Mouse (Mus musculus) embryo, embryonic 11.5 days (tissue): Measurements from ENCODE around the gene Lcn5.

Experiments used
- DNase-seq: peaks from one replicate; pipeline ENCODE4 v3.0.0-alpha.2; 2012; ENCODE audit warnings: low read depth, low spot score

Lcn5 gene

DNA sequence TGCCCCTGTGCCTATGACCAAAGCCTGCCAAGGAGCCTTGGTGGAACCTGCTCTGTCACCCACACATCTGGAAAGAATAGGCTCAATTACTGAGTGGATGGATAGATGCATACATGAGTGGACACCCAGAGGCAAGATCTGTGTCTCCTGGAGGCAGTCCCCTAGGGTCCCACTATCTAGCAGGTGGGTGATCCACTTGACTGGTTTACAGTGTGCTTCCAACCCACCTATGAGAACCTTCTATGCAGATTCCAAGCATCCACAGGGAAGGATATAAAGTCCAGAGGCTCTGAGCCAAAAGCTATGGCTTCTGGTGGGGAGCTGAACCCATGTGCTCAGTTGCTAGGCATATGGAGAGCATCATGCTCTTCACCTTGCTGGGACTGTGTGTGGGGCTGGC is at the start of gene Lcn5:
TSS of gene Lcn5 (plus strand) at position 301 of the 400 bp plus-strand sequence.
- no peak for DNase-seq

DNA sequence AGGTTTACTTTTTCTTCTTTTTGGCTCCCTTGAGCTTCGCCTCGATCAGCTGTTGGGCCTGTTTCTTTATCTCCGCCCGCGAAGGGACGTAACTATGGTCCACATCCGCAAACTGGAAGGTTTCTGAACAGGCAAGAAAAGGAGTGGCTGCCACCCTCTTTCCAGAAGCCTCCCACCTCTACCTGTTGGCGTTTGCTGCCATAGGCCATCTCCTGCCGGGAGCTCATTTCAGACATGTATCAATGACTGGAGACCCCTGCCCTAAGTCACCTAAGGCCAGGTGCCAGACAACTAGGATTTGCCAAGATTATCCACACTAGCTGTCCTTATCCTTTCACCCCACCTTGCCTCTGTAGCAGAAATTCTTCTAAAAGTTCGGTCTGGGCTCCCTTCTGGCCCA is 49.1 kb upstream of the Lcn5 start:
- DNase-seq: no peak

DNA sequence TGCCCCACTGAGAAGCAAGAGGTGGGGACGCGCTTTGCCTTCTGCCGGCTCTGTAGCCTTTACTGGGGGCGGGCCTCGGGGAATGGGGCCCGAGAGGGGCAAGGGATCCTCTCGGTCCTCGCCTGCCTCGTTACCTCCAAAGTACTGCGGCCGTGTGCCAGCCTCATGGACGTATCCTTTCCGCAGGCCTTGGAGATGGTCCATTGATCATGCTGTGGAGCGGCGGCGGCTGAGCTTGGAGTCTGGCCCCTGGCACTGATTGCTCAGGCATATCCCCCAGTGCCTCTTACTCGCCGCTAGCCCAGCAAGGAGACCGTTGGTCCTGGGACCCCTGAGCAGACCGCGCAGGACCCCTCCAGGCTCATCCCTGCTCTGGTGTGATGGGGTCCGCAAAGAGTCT is 41.4 kb upstream of the Lcn5 start:
- DNase-seq: no peak

DNA sequence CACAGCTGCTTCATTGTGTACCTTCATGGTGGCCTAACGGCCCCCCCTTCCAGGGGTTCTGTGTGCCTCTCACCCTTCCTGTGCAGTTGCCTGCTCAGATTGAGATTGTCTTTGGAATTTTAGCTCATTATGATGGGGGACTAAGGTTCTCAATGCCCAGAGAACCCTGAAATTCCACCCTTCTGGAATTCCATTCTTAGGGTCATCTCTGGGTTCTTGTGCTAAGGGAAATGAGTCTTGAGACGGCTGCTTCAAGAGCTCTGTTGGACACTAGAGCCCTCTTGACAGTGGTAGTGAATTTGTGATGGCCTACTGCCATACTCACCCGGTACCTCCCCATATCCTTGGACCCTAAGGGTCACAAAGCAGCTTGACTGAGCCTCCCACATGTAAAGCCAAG is 40.2 kb upstream of the Lcn5 start, which contains the start of gene Ccdc183:
TSS of gene Ccdc183 (minus strand) at position 101 of the 400 bp plus-strand sequence.
- DNase-seq: no peak

DNA sequence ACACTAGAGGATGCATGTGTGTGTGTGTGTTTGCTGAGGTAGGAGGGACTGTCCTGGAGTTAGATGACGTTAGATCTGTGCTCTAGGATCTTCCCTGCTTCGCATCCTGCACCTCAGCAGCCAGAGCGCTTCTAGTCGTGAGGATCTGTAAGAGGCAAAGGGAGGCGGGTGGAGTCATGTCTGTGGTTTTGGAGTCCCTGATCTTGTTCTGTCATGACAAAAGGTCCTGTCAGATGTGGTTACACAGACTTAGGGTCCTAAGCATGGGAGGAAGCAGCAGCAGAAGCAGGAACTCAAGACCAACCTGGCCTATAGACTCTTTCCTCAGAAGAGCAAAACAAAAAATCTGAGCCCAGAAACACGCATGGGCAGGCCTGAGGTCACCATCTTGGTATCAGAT is 37.4 kb upstream of the Lcn5 start:
- no peak for DNase-seq

DNA sequence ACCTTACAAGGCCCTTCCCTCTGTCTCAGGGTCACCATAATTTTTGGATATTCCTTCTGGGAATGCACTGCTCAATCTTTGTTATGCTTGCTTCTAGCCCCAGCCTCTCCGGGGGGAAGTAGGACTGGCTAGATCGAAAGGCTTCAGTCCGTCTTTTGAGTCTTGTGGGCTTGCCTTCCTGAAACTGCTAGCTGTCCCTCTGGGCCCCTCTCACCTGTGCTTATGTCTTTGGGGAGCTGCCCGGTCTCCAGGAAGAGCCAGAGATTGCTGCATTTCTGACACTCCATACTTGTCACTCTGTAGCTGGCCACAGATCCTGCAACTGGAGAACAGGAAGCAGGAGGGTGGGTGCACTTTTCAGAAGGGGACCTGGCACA is 36.9 kb upstream of the Lcn5 start:
- no peak for DNase-seq

DNA sequence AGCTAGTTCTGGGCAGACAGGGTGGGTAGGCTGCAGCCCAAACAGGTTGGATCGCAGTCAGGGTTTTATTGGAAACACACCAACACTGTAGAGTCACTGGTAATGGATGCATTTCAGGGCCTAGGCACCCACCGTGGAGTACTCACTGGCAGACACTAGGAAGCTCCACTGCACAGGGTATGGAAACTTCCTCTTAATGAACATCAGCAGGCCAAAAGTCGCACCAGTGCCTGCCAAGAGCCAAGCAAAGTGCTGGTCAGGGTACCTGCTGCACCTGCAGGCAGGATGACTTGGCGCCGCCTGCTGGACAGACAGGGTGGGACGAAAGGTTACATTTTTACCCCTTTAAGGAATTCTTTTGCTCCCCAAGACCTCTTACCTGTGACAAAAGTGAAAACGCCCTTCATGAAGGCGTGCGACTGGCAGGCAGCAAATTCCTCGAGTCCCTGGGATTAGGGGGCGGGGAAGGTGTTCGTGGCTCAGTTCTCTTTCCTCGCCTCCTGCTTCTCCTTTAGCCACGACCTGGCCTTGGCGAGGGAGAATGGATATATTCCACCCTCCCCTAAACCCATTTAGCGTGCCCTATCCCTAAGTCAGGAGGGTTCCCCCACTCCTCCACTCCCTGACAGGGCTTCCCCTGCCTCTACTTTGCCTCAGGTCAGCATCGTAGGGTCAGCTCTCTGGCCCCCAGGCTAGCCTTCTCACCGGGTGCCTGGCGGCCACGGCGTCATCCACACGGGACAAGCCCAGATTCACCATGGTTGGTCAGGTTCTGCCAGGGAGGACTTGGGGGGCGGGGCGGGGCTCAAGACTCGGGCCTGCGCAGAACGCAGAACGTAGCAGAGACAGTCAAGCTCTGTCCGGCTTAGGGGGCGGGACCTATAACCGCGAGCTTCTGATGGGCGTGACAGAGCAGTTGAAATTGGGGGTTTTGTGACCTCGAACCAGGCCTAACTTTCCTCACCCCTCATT is 36.2 kb upstream of the Lcn5 start, which contains the start of gene Tmem141:
TSS of gene Tmem141 (minus strand) at position 777 of the 972 bp plus-strand sequence.
- peak; percentile 80 for DNase-seq

DNA sequence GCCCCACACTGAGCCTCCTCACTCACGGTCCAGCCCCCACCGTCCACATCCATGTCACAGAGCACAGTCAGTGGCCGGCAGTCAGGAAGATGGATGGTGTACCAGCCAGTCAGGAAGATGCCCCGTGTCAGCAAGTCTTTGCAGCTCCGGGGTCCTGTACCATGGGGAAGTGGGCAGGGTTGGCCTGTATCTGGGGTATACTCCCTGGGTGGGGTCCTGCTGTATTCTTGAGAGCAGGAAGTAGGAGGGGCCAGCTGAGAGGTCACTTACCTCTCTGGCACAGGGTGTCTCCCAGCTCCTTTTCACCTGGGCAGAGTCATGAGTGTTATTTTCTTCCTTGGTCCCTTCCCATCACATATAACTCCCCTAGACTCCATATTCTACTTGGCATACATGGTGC is 31.8 kb upstream of the Lcn5 start:
- DNase-seq: no peak

DNA sequence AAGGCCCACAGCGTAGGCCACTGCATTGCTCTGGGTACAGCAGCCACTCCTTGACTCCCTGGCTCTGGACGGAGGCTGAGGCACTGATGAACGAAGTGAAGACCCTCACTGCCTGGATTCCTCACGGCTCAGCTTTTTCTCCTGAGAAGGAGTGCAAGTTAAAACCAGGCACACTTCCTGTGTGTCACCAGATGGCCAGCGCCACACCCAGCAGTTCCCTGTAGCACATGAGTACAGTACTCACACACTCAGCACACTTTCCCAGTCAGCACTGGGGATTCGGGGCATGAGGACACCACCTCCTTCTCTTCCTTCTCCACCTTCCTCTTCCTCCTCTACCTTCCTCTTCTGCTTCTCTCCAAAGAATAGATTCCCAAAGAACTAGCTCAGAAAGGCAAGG is 29.9 kb upstream of the Lcn5 start, which contains the start of gene Fcna:
TSS of gene Fcna (minus strand) at position 220 of the 400 bp plus-strand sequence.
- no peak for DNase-seq

DNA sequence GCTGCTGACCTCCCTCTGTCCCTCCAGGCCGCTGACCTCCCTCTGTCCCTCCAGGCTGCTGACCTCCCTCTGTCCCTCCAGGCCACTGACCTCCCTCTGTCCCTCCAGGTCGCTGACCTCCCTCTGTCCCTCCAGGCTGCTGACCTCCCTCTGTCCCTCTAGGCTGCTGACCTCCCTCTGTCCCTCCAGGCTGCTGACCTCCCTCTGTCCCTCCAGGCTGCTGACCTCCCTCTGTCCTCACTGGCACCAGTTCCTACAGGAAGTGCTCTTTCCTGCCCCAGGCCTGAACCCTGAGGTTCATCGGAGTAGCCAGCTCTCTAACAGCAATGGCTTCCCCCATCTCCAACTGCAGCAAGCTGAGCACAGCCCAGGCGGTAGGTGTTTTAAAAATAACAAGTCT is 29.0 kb upstream of the Lcn5 start:
- no peak for DNase-seq

DNA sequence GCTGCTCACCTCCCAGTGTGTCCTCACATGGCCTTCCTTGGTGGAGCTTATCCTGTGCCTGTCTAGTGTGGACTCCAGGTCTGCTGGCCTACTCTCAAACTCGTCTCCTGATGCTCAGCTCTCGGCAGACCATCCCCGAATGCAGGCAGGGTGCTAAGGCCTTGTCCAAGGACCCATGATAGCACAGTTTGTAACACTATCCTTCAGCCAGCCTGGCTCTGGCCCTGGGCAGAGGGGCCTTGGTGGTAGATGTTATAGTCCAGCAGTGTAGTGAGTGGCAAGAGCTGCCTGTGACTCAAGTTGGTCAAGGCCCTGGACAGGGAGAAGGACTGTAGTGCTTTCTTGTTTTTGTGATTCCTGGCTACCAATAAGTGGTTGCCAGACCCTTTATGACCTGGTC is 24.1 kb upstream of the Lcn5 start:
- no peak for DNase-seq

DNA sequence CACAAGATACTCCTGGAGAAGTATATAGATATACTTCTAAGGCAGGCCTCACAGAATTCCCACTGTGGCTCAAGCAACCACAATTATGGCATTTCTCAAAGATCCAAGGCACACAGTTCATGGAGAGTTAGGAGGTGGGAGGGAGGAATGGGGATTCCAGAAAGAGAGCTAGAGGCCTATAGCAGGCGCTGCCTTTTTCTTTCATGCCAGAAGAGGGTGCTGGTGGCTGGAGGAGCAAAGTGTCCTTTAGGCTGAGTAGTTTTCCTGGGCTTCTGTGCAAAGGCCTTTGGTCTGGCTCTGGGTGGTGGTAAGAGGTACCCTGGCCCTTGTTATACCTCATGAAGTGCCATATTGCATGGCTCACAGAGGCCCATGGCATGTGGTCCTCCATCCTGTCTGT is 23.7 kb upstream of the Lcn5 start:
- no peak for DNase-seq

DNA sequence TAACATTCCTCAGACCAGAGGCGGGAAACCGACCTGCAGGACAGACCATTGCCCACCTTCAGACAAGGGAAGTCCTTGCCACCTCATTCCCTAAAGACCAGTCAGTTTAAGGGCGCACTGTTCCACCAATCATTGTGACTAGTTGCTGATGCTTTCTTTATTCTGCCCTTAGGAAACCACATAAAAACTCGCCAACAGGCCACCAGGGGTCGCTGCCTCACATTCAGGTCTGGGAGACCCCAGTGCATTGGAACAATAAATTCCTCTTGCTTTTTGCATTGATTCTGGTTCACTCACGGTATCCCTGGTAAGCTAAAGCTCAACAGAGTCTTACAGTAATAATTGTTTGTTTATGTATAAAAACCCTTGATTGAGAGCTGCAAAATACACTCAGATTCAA is 17.9 kb upstream of the Lcn5 start:
- peak; percentile 39 for DNase-seq

DNA sequence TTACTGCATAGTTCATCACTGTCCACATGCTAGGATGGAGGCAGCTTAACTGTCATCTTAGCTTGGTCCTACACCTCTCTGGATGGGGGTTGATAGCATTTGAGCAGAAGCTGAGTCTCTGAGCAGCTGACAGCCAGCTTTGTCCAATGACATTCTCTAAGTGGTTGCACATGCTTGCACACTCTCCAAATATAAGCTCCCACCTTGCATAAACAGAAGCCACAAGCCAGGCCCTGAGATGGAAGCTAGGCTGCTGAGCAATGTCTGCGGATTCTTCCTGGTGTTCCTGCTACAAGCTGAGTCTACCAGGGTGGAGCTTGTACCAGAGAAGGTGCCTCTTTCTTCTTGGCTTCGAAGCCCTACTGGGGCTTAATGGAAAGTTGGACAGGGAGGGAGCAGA is 4.8 kb upstream of the Lcn5 start, which contains the start of gene Lcn8:
TSS of gene Lcn8 (plus strand) at position 219 of the 400 bp plus-strand sequence.
- DNase-seq: no peak

DNA sequence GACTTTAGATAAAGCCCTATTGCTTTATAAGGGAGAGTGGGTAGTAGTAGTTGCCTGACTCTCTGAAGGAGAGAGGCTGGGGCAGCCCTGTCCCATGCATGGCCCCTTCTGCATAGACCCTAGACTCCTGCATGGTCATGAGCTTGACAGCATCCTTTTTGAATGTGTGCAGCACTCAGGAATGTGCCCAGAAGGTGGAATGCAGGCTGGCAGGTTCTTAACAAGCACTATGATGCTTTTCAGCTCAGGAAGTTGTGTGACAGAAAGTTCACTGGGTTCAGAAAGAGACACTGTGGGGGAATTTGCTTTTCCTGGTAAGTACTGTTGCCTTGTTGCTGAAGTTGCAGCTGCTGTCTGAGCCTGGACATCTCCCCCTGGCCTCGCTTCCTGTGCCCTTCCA is 3.2 kb upstream of the Lcn5 start:
- no peak for DNase-seq

DNA sequence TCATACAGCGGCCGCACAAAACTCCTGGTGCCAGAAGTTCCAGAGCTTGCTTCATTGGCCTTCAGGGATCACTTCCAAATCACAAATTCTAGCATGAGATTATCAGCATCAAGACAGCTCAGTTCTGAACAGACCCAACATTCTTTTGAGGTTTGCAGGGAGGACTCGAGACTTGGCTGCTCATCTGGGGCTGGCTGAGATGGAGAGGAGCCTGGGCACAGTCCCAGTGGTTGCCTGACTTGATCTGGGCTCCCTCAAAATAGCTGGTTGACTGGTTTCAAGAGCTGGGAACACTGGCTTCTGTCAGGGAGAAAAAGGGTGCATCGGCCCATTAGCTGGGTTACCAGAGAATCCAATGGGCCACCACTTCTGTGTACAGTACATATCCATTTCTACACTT is 1.1 kb upstream of the Lcn5 start:
- no peak for DNase-seq

DNA sequence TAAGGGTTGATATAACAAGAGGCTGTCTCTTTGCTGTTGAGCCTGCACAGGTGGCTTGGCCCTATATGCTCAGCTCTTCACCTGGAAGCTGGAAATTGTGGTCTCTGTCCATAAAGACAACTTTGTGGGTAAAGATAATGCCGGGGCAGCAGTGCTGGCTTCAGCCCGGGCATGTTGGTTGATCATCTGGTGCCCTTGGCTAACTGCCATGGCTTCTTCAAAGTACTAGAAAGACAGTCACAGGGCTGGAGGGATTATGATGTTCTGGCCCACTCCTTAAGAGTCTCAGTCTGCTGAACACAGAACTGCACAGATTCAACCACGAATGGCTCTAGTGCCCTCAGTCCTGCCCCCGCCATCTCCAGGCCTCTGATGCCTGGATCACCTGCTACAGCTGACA is 506 bp upstream of the Lcn5 start:
- no peak for DNase-seq

DNA sequence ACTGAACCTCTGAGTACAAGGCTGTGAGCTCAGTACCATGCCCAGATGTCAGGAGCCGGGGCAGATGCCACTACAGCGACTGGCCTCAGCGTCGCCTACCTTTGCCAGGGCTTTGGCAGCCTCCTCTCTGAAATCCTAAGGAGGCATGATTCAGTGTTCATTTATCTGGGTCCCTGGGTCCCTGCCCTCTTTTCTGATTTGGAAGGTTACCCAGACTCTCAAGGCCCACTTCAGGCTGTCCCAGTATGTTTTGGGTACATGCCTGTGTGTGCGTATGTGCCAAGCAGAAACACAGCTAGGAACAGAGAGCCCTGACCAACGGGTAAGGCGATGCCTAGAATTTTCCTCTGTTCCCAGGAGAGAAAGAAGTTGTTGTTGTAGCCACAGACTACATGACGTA is 2.5 kb downstream of the Lcn5 start:
- DNase-seq: no peak

DNA sequence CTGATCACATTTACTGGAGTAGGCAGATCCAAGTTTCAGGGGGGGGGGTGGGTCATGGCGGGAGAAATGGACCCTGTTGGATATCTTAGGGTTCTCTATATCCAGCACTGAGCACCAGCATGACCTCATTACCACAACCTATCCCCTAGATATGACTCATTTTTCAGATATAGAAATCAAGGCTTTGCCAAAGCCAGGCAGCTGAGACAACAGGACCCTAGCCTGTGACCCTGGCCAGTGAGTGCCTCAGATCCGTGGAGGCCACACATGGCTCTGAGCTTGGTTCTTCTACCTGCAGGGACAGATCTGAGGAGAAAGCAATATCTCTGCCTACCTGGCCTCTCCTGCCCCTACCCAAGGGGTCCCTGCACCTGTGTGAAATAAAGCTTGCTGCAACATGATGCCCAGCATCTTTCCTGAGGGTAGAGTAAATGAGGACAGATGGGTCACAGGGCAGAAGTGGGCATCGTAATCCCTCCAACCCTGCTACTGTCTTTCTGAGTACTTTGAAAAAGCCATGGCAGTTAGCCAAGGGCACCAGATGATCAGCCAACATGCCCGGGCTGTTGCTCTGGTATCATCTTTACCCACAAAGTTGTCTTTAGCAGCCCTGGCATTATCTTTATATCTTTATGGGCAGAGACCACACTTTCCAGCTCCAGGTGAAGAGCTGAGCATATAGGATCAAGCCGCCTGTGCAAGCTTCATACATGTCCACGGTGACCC is 3.7 kb downstream of the Lcn5 start:
- DNase-seq: no peak

DNA sequence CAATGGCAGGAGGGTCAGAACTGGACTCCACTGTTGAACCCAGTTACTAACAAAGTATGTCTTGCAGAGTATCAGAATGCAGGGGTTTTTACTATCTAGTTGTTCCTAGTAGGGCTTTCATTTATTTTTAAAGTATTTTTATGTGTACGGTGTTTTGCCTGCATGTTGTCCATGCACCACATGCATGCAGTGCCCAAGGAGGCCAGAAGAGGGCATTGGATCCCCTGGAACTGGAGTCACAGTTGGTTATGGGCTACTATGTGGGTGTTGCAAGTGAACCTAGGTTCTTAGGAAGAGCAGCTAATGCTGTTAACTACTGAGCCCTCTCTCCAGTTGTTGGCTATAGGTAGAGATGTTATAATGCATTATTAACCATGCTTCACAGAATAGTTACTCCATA is 5.8 kb downstream of the Lcn5 start:
- DNase-seq: peak; percentile 22

DNA sequence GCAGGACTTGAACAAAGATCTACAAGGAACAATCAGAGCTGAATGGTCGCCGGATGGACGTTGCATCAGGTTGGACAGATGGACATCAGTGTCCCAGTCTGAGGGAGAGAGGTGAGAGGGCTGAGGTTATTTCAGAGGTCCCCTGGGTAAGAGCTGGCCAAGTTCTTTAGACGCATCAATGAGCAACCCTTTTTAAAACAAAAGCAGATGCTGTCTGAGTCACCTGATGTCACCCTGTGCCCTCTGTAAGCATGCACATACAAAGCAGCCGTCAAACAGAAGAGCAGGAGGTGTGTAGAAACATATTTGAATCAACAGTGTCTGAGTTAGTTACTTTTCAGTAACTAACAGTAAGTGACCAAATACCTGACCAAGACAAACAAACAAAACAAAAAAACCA is 6.4 kb downstream of the Lcn5 start:
- no peak for DNase-seq

DNA sequence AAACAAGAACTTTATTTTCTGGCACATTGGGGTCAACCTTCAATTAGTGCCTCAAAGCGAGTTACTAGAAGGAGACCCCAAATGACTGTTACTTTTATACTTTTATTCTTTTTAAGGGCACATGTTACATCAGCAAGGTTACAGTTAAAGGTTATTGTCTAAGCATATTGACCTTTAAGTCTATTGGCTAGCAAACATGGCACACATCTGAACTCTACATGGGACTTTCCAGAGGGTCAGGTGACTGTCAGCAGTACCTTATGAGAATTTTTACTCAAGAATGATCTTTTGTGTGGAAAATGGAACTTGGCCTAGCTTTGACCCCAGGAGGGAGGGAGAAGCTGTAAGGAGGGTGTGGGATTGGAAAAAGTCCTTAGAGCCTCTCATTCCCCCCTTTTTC is 8.8 kb downstream of the Lcn5 start:
- DNase-seq: no peak

DNA sequence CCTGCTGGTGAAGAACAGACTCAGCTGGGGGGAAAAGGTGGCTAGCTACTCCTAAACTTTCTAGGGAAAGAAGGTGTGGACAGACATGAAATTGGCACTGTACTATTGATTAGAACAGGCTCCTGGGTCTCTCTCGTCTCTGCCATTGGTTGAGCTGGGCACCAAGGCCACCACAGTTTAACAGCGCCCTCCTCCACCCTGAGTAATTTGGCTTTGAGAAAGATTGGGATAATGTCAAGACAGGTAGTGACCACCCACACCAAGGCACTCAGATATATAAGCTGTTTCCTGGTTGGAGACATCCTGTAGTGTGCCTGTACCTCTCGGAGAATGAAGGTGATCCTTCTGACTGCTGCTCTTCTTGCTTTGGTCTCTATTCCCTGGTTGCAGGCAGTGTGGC is 18.7 kb downstream of the Lcn5 start, which contains the start of gene Lcn6:
TSS of gene Lcn6 (plus strand) at position 301 of the 400 bp plus-strand sequence.
- no peak for DNase-seq
